Mouse (Mus musculus) lung, embryonic 14.5 days (tissue): Measurements from ENCODE around the gene Zfp691. TPM values are rescaled to one million over a fixed set of nuclear protein-coding genes. Genes with fewer than 3 reads are reported as not detected.

Experiments
- ATAC-seq: fragments of 200-750 bp; cut with Nextera tagmentation; 2 replicates; pipeline ENCODE4 v1.8.0; 2017; ENCODE audit warnings: mild to moderate bottlenecking, moderate TSS enrichment, moderate library complexity; ENCODE audit not compliant: insufficient read depth
- DNase-seq: peaks from one replicate; pipeline ENCODE4 v3.0.0-alpha.2; 2015
- H3K27ac ChIP-seq: fragments of 300-500 bp; sonication (generic); 2 replicates; pipeline ENCODE4 v1.5.1; 2014; ENCODE audit warnings: low read depth, mild to moderate bottlenecking, moderate library complexity
- H3K27me3 ChIP-seq: fragments of 300-500 bp; sonication (generic); 2 replicates; pipeline ENCODE4 v1.6.1; 2014; ENCODE audit warnings: low read length, control low read depth; ENCODE audit not compliant: insufficient read depth
- H3K36me3 ChIP-seq: fragments of 300-500 bp; sonication (generic); 2 replicates; pipeline ENCODE4 v1.6.1; 2014; ENCODE audit warnings: control low read depth; ENCODE audit not compliant: insufficient read depth
- H3K4me1 ChIP-seq: fragments of 300-500 bp; sonication (generic); 2 replicates; pipeline ENCODE4 v1.6.1; 2014; ENCODE audit warnings: antibody characterized with exemption, control low read depth; ENCODE audit not compliant: insufficient read depth
- H3K4me2 ChIP-seq: fragments of 300-500 bp; sonication (generic); 2 replicates; pipeline ENCODE4 v1.6.1; 2014; ENCODE audit warnings: mild to moderate bottlenecking
- H3K4me3 ChIP-seq: fragments of 300-500 bp; sonication (generic); 2 replicates; pipeline ENCODE4 v1.5.1; 2014; ENCODE audit warnings: low read depth, low read length
- H3K9ac ChIP-seq: fragments of 300-500 bp; sonication (generic); 2 replicates; pipeline ENCODE4 v1.6.1; 2014
- H3K9me3 ChIP-seq: fragments of 300-500 bp; sonication (generic); 2 replicates; pipeline ENCODE4 v1.6.1; 2016; ENCODE audit warnings: low read depth, low read length, control low read depth
- CTCF ChIP-seq: IDR thresholded peaks from 2 replicates; pipeline ENCODE4 v1.5.1; 2016; ENCODE audit warnings: antibody characterized with exemption, low read depth
- WGBS: fragments of 180-500 bp; shearing (Covaris S2); extraction: QIAGEN DNeasy Blood & Tissue Kit; methylation state at CpG from one replicate; pipeline ENCODE4 v1.1.7; 2014; 5-methylcytosine and 5-hydroxymethylcytosine counted together
- polyA plus RNA-seq: library from polyadenylated mRNA; unstranded; fragments of >200 nt; fragmentation: Nextera tagmentation; extraction: Ambion mirVana; gene quantifications from 2 replicates; pipeline ENCODE4 v1.2.1, GENCODE M21; 2014

Gene Zfp691
- polyA plus RNA-seq, 1 experiment from 2014 or later = 7.7 TPM

GRCm38 (mm10) chr4:119147347-119147746 lies 26.6 kb downstream of the Zfp691 start:
- Histone ChIP-seq H3K27me3 (no peaks in the 10 kb centered on the region), H3K9ac (no peak overlapping the region), H3K36me3 (no peaks in the 10 kb centered on the region), H3K9me3 (no peaks in the 10 kb centered on the region), H3K4me3 (no peak overlapping the region), H3K4me1 (no peaks in the 10 kb centered on the region), H3K27ac (no peak overlapping the region), H3K4me2 (no peak overlapping the region)
- DNase-seq (no peak), ATAC-seq (no peak)
- 80% methylated on average over 5 of the region's 5 CpGs for WGBS
- TF ChIP-seq CTCF = no peak

GRCm38 (mm10) chr4:119146816-119147215 lies 27.2 kb downstream of the Zfp691 start:
- H3K4me1 ChIP-seq = no peaks in the 10 kb centered on the region
- TF ChIP-seq CTCF = no peak
- no peak overlapping the region for H3K27ac ChIP-seq
- no peaks in the 10 kb centered on the region for H3K9me3 ChIP-seq
- no peaks in the 10 kb centered on the region for H3K27me3 ChIP-seq
- 81% methylated on average over 7 of the region's 7 CpGs for WGBS
- no peaks in the 10 kb centered on the region for H3K36me3 ChIP-seq
- no peak overlapping the region for H3K9ac ChIP-seq
- ATAC-seq (no peak), DNase-seq (no peak)
- no peak overlapping the region for H3K4me3 ChIP-seq
- H3K4me2 ChIP-seq = no peak overlapping the region

GRCm38 (mm10) chr4:119142230-119142871 lies 31.6 kb downstream of the Zfp691 start:
- DNase-seq (peak; percentile 90), ATAC-seq (peak; percentile 82)
- H3K4me1 ChIP-seq = no peaks in the 10 kb centered on the region
- no peaks in the 10 kb centered on the region for H3K27me3 ChIP-seq
- H3K36me3 ChIP-seq = peaks cover 6% of the 10 kb centered on the region
- peak; percentile 75 for TF ChIP-seq CTCF
- WGBS = 26% methylated on average over 24 of the region's 24 CpGs
- H3K27ac ChIP-seq = no peak overlapping the region
- H3K9me3 ChIP-seq = no peaks in the 10 kb centered on the region
- no peak overlapping the region for H3K4me3 ChIP-seq
- no peak overlapping the region for H3K9ac ChIP-seq
- H3K4me2 ChIP-seq = peak overlapping the region; percentile 56

- DNase-seq (no peak), ATAC-seq (no peak)
- Histone ChIP-seq H3K36me3 (peaks cover 17% of the 10 kb centered on the region), H3K4me2 (no peak overlapping the region), H3K9me3 (no peaks in the 10 kb centered on the region), H3K9ac (no peak overlapping the region), H3K4me1 (no peaks in the 10 kb centered on the region), H3K4me3 (no peak overlapping the region), H3K27ac (no peak overlapping the region), H3K27me3 (no peaks in the 10 kb centered on the region)
- 56% methylated on average over 10 of the region's 10 CpGs for WGBS
- TF ChIP-seq CTCF = no peak
Measured at GRCm38 (mm10) chr4:119141191-119141590, 32.8 kb downstream of the Zfp691 start.

GRCm38 (mm10) chr4:119140126-119140525 lies 33.9 kb downstream of the Zfp691 start:
- ATAC-seq (no peak), DNase-seq (peak; percentile 74)
- peaks cover 28% of the 10 kb centered on the region for H3K36me3 ChIP-seq
- no peaks in the 10 kb centered on the region for H3K27me3 ChIP-seq
- peak; percentile 90 for TF ChIP-seq CTCF
- no peaks in the 10 kb centered on the region for H3K9me3 ChIP-seq
- 57% methylated on average over 3 of the region's 3 CpGs for WGBS
- H3K27ac ChIP-seq = no peak overlapping the region
- H3K4me2 ChIP-seq = no peak overlapping the region
- H3K9ac ChIP-seq = no peak overlapping the region
- H3K4me1 ChIP-seq = no peaks in the 10 kb centered on the region
- H3K4me3 ChIP-seq = no peak overlapping the region

- no peak for ATAC-seq
Measured at GRCm38 (mm10) chr4:119138776-119139175, 35.2 kb downstream of the Zfp691 start.

GRCm38 (mm10) chr4:119138171-119138570 lies 35.8 kb downstream of the Zfp691 start:
- ATAC-seq (peak; percentile 78), DNase-seq (peak; percentile 85)
- 13% methylated on average over 18 of the region's 18 CpGs for WGBS
- Histone ChIP-seq H3K9me3 (no peaks in the 10 kb centered on the region), H3K4me1 (no peaks in the 10 kb centered on the region), H3K4me3 (no peak overlapping the region), H3K36me3 (peaks cover 47% of the 10 kb centered on the region), H3K4me2 (peak overlapping the region; percentile 46), H3K27ac (no peak overlapping the region; the same call in 1 of the 2 replicates), H3K27me3 (no peaks in the 10 kb centered on the region), H3K9ac (peak overlapping the region; percentile 2; the same call in 1 of the 2 replicates)
- no peak for TF ChIP-seq CTCF

More at GRCm38 (mm10) chr4:119138776-119139175, 35.2 kb downstream of the Zfp691 start:
- peak overlapping the region; percentile 8; the same call in 1 of the 2 replicates for H3K27ac ChIP-seq
- no peak for TF ChIP-seq CTCF
- 65% methylated on average over 8 of the region's 8 CpGs for WGBS
- H3K9me3 ChIP-seq = no peaks in the 10 kb centered on the region
- peaks cover 41% of the 10 kb centered on the region for H3K36me3 ChIP-seq
- H3K9ac ChIP-seq = no peak overlapping the region
- H3K4me2 ChIP-seq = peak overlapping the region; percentile 46
- no peak for DNase-seq
- H3K27me3 ChIP-seq = no peaks in the 10 kb centered on the region
- no peak overlapping the region for H3K4me3 ChIP-seq
- no peaks in the 10 kb centered on the region for H3K4me1 ChIP-seq
